Mouse (Mus musculus): ENCODE measurements around the gene Aldh1a1. TPM values are rescaled to one million over a fixed set of nuclear protein-coding genes. Genes with fewer than 3 reads are reported as not detected.

Gene Aldh1a1
- polyA plus RNA-seq, 1 experiment from 2014 or later = 23.5 TPM

- Histone ChIP-seq H3K9ac (replicated peaks; ENCODE audit: low read length) (no peak overlapping the region), H3K4me2 (ENCODE audit: low read depth, low read length) (no peak overlapping the region), H3K36me3 (replicated peaks; ENCODE audit: control insufficient read depth, insufficient read depth, low read depth, low read length) (no peaks in the 10 kb centered on the region), H3K9me3 (replicated peaks; ENCODE audit: control insufficient read depth, low read length) (no peaks in the 10 kb centered on the region), H3K27ac (replicated peaks; ENCODE audit: low read depth, low read length) (no peak overlapping the region), H3K27me3 (ENCODE audit: control insufficient read depth, insufficient read depth, low read length) (no peaks in the 10 kb centered on the region), H3K4me3 (ENCODE audit: low read depth, low read length) (no peak overlapping the region), H3K4me1 (ENCODE audit: control insufficient read depth, insufficient read depth, low read length) (no peaks in the 10 kb centered on the region)
- no peak for DNase-seq (ENCODE audit: low spot score)
- ATAC-seq (replicated peaks; ENCODE audit: insufficient number of reproducible peaks, low FRiP score, low TSS enrichment, low read depth) = no peak
- 85% methylated on average over 3 of the region's 3 CpGs for WGBS
These were observed 185.3 kb downstream of the Aldh1a1 start for GRCm38 (mm10) chr19:20677697-20678355.

Other genes with a start within 250 kb of the Aldh1a1 start
- gene Anxa1, start 101.8 kb upstream of the Aldh1a1 start, polyA plus RNA-seq (2014; fragmentation: Nextera tagmentation; extraction: Ambion mirVana) = 6.5 and 11.4 TPM in 2 replicates
- gene Aldh1a7, start 234.8 kb downstream of the Aldh1a1 start, polyA plus RNA-seq (2014; fragmentation: Nextera tagmentation; extraction: Ambion mirVana) = 5.0 and 7.8 TPM in 2 replicates

Measured in embryonic facial prominence, embryonic 11.5 days (tissue).